Mouse (Mus musculus) testis, postnatal 14 days (tissue): ENCODE results near the gene Lsp1.

Source experiments
- DNase-seq: peaks from one replicate; pipeline ENCODE4 v3.0.0; 2021; ENCODE audit warnings: low spot score

Lsp1 gene

DNA sequence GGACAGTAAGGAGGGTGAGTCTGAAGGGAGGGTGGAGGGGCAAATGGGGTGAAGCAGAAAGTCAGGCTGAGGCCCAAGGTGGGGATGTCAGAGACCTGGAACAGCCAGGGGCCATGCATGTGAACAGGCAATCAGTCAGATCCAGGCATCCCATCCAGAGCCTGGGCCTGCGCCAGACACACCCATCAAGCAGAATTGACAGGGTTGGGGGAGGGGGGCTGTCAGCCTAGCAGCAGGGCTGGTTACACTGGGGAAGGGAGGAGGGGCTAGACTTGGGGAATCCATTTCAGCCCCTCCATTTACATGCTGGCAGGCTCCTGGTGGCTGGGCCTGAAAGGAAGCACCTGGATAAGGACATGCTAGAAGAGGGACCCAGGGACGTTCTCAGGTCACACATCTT lies 45.3 kb downstream of the Lsp1 start:
- DNase-seq = no peak

DNA sequence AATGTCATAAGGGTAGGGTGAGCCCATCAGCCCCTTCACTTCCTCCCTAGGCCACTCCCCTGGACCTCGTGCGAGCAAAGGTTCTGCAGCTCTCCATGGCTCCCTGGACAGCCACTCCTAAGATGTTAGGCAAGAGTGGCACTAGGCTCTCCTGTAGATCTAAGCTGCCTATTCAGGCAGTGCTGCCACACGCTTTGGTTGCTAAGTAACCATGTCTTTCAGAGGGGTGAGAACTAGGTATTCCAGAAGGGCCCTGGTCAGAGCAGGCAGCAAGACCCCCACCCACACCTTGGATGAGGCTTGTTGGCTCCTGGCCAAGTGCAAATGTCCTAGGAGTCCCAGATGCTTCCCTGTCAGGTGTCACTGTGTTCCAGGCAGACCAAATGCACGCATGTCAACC lies 45.9 kb downstream of the Lsp1 start:
- DNase-seq = no peak

DNA sequence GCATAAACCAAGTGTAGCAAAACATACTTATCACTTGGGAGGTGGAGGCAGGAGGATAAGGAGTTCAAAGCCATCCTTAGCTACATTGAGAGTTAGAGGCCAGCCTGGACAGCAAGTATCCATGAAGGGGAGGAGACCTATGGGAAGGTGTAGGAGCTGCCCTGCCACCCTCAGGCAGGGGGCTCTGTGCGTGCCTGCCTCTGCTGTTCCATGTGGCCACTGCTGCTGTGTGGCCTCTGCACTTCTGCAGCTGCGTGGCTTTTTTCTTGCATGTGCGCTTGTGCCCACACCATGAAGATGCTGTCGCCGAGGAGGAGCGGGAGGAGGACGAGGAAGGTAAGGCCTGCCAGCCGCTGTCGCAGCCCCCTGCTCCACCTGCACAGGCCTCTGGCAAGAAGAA lies 46.8 kb downstream of the Lsp1 start:
- DNase-seq = no peak

DNA sequence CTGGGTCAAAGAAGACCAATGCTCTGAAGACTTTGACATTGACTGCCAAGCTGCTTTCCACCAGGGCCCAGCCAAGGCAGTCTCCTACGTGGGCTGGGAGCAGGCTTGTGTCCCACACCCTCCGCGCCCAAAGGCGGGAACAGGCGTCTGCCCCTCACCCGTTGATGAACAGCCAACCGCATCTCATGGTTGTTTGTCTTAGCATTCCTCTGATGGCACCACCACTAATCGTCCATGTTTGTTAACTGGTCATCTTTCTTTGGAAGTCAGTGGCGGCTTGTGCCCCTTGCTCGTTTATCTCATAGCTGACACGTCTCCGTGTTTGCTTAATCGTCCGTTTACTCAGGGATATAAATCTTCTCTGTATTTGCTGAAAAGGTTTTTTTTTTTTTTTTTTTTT lies 48.9 kb downstream of the Lsp1 start:
- no peak for DNase-seq

DNA sequence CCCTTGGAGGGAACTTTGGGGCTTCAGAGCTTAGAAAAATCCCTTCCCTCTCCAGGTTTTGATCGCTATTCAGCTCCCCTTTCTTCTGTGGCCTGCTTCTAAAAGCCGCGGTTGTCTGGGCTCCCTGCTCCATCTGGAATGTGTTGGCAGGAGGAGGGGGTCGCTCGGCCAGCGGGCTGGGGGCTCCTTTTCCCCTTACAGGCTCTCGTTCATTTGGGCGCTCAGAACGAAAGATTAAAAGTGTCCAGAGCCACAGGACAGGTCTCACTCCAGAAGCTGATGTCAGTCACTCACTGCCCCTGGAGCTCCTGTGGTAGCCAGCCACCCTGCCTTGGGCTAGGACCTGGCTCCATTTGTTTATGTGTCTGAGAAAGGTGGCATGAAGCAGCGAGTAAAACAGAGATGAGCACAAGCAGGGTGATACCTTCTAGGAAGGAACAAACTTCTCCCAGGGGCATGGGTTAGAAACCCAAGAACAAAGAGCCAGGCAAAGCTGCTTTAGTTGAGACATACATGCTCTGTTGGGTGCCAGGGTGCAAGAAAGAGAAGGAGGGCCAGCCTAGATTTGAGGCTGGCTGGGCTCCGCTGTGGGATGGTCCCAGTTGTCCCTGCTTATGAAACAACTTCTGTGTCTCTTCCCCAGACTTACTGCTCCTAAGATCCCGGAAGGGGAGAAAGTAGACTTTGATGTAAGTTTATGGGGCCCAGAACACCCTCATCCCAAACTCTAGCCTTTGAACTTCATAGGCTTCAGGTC lies 49.6 kb downstream of the Lsp1 start:
- no peak for DNase-seq

DNA sequence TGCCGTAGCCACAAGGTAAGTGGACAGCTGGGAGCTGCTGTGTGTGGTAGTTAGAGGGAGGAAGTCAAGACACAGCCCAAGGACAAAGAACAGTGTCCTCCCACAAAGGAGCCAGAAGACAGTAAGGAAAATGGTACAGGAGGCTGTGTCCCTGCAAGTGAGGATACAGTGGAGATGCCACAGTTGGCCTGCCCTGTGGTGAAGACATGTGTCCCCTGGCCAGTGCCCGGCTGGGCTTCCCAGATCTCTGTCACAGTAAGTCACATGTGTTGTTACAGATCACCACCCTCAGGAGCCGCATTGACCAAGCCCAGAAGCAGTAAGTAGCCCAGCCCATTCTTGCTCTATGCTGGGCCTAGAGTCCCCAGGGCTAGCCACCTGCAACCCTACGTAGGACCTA lies 53.4 kb downstream of the Lsp1 start:
- DNase-seq = no peak

DNA sequence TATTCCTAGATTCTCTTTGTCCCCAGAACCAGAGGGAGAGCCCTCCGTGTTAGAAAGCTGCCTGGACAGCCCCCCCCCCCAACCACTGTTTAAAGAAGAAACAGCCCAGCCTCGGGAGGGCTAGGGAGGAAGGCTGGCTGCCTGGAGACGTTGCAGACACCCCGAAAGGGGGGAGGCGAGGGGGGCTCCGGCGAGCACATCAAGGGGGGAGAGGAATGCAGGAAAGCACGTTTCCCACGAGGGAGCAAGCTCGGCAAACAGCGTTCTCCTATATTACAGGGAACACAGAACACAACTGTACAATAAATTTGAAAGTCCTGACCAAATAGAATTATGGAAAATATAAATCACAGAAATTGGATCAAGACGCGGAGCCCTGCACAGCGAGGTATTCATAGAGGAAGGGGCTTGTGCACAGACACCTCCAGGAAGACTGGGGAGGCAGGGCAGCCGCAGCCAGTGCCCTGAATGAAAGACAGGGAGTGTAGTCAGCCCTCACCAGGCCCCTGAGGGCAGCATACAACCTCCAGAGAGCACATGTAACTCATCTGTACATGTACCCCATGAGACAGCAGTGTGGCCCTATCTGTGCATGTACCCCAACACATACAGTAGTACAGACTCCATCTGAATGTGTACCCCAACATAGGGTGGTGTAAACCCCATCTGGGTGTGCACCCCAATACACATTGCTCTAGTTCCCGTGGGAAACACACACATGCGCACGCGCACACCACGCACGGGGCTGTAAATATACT lies 55.8 kb downstream of the Lsp1 start:
- DNase-seq = no peak

DNA sequence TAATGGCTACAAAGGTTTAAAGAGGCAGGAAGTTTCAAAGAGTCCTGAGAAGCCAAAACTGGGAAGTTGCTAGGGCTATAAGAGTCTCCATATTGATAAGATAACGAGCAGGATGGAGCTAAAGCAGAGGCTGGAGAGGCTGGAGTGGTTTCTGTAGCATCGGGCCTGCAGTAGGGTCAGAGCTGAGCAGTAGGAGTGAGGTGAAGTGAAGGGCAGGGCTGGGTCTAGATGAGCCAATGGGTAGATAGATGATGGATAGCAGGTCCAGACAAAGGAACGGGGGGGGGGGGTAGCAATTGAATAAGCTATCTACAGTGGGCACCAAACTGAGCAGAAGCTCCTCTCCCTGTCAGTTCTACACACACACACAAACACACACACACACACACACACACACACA lies 56.9 kb downstream of the Lsp1 start:
- DNase-seq = no peak

DNA sequence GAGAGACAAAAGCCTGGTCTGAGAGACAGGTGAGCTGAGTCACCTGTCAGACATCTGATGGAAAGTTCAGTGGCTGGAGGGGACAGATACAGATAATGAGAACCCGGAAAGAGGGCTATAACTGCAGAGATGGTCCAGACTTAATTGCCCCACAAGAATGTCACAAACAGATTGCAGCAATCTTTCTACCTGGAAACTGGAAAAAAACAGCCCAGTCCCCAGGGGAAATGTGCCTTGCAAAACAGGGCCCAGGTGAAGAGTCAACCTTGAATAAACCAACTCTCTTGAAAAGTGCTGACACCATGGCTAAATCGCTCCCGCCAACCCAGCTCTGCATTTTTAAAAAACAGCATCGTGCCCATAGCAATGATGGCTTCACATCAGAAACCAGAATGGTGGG lies 59.7 kb downstream of the Lsp1 start:
- DNase-seq = no peak

DNA sequence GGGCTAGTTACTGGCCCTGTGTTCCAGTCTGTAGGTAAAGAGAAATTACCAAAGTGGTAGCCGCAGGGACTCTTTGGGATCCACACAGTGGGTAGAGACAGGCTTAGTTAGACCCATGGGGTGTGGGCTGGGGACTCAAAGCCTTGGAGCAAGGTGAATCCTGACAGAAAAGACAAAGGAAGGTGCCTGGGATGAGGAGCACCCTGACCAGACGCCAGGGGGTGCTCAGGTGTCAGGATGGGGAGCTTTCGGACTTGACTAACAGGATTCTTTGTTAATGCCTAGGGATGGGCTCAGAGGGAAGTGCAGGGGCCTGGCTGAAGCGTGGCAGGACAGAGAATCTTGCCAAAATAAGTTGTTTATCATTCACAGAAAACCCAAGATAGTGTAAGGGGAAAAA lies 61.7 kb downstream of the Lsp1 start:
- DNase-seq = no peak

DNA sequence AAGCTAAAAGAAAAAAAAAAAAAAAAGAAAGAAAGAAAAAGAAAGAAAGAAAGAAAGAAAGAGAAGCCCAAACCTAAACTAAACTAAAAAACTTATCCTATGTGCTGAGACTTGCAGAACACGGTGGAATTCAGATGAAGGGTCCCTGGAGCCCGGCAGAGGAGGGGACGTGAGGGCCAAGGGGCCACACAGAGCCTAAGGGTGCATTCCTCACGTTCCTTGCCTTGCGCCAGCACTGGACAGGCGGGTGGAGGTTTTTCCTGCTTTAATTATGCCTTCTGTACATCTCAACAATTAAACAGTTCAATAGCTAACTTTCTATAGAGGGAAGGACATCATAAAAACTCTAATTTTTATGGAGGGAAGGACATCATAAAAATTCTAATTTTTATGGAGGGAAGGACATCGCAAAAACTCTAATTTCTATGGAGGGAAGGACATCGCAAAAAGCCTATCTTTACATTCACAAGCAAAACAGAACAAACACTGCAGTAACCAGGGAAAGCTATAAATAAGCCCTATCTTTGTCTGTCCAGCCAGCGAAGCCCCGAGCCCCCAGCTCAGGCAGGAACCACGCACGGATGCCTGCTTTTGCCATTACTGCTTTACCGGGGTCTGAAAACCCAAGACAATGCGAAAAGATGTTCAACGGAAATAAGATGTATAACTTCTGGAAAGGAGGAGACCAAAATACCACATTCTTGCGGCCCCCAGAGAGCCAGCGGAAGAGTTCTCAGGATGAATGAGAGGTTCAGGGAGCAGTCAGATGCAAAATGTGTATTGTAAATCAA lies 62.8 kb downstream of the Lsp1 start:
- no peak for DNase-seq

DNA sequence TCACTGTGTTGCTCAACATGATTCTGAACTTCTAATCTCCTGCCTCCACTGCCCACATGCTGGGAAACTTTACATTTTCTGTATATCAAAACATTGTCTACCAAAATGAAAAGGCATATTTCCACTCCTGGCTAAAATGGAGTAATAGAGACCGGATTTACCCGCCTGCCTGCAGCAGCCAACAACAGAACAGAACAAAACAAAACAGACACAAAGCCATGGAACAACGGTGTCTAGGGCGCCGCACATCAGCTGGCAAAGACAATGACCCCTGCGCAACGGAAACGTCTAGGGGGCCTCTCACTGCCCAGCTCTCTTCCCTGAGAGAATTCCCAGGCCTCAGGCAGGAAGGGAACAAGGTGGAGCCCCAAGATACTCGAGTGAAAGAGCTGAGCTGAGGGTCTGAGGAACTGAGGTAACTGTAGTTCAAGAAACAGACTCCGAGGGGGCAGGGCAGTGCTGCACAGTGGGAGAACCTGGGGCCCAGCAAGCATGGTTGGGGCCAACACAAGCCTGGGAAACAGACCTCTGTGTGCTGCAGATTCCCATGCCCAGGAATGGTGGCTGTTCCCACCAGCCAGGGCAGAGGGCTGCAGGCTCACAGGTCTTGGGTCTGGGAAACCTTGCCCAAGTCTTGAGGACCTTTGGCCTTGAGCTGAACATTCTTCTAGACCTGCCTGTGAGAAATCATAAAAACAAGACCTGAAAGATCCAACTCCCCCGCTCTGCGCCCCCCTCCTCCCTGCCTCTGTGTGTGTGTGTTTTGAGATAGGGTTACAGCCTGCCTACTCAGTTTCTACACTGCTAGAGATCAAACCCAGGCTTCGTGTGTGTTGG lies 65.0 kb downstream of the Lsp1 start:
- DNase-seq = no peak

DNA sequence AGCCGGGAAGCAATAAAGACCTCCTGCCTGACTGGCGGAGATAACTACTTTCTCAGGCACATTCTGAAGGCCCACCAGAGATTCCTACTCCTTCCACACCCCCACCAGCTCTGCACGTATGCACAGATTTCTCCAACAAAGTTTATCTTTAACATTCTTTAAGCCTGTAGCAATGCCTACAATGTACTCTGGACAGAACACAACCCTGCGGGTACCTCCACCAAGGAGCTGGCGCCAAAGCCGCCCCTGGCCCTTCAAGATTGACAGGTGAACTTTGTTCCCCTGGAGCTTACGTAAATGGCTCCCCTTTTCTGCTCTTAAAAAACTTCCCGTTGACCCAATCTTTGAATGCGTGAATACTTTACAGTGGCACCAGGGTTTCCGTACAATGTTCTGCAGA lies 68.7 kb downstream of the Lsp1 start:
- DNase-seq = no peak

DNA sequence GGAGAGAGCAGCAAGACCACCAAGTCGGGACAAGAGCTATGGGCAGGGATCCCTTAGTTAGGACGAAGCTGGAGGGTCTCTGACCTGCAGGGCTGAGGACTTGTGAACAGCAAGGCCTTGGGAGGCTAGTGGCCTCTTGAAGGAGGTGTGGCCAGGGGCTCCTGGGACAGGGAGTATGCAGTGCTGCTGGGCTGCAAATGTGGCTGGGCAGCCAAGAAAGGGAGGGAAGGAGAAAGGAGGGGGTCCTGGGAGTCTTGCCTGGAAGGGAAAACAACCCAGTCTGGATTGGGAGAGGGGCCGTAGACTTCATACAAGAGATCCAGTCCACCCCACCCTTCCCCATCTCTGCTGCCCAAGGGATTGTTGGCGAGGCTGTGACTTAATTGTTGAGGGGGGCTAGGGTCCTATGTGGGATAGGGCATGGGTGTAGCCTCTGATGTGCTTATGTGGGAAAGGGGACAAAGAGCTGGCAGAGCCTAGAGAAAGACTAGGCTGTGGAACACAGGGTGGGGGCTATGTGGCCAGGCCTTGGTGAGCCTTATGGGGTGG lies 71.4 kb downstream of the Lsp1 start:
- DNase-seq = peak; percentile 34

DNA sequence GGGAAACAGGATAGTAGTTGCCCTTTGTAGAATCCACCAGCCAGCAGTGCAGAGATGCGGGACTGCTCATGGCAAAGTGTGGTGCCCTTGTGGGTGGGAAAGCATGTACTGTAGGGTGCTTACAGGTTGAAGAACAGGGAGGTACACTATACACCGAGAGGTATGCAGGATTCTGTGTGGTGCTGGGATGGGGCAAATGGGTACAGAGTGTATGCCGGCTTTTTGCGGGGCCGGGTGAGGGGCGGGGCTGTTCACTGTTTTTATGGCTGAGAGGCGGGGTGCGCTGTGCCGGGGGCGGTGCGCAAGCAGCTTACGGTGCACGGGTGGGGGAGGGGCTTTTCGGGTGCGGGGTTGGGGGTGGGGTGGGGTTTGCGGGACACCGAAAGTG lies 72.1 kb downstream of the Lsp1 start, which contains the start of gene Mrpl23:
Gene Mrpl23 (plus strand): TSS at position 16 of the 388 bp plus-strand sequence.
- no peak for DNase-seq

DNA sequence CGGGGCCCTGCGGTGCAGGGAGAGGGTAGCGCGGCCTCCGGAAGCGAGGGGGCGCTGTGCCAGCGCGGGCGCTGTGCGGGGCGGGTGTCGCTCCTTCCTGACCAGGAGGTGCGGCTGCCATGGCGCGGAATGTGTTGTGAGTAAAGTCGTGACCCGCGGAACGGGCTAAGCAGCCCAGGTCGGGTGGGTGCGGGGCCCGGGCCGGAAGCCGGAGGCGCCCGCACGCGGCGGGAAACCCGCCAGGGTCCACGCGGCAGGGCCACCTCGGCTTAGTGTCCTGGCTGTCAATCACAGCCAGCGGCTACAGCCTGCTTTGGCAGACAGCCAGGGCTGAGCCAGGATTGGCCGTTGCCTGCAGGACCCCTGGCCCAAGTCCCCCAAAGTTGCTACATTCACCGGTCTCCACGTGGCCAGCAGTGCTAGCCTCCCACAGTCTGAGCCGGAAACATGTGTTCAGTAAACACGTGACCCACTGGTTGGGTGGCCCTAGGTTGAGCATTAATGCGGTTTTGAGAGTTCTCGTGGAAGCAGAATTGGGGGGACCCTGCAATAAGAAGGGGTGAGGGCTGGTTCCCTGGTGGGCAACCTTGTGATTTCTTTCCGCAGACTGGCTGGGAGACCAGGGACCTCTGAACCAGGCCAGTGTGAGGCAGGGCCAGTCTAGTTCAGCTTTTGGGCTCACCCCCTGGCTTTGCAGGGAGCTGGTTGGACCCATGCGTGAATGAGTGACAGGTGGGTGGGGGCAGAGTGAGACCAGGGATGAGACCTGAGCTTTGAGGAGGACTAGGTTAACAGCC lies 72.6 kb downstream of the Lsp1 start:
- peak; percentile 86 for DNase-seq

DNA sequence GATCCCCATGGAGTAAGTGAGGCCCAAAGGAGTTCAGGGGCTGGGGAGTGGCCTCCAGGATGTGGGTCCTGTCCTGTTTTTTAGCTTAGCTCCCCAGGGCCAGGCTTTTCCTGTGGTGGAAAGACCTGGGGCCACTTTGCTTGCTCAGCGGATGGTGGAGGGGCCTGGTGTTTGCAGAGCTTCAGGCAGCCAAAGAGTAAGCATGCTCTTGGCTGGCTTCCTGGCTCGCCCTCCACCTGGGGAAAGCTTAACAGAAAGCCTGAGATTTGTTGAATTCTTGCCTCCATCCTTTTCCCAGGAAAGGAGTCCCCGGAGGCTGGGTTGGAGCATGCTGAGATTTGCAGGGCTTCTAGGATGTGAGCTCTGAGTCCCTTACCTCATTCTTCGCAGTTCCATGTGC lies 74.5 kb downstream of the Lsp1 start:
- no peak for DNase-seq

DNA sequence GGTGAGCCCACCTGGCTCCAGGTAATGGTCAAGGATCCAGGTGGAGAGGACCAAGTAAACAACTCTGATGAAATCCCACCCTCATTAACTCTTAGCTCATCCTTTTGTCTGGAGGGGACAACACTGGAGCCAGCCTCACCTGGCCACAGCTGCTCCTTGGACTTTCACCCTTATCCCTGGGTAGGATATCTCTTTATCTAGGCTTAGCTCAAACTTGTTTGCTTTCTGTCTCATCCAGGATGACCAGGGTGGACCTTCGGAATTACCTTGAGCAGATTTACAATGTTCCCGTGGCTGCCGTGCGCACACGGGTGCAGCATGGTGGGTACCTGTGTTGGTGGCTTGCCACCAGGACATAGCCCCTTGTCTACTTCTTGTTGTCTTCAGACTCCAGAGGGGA lies 75.2 kb downstream of the Lsp1 start:
- no peak for DNase-seq

DNA sequence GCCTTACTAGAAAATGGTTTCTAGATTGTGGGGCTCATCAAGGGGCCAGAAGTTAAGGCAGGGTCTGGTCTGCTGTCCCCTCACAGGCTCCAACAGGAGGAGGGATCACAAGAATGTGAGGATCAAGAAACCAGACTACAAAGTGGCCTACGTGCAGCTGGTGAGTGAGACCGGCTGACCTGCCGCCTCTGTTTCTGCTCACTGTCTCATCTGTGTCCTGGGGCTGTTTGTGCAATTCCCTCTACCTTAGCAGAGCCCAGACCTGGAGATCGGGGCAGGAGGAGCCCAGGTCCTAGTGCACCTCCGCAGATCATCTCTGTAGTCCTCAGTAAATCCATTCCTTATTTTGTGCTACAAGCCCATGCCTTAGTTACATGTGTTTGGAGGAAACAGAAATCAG lies 76.6 kb downstream of the Lsp1 start:
- DNase-seq = no peak

DNA sequence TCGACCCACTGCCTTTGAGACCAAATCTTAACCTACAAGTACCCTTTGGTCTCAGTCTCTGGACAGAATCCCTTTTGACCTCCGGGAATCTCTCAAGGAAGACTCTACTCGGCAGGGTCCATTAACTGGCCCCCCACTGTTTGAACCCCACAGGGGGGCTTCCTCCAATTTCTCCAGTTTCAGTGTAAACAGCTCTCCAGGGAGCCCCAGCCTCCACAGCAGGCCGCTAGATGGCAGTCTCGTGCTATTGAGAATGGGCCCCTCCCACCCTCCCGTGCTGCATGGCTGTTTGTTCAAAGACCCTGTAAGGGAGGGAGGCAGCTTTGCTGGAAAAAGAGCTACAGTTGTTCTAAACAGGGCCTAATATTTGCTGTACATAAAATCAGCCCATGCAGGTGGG lies 77.3 kb downstream of the Lsp1 start:
- DNase-seq = peak; percentile 29

DNA sequence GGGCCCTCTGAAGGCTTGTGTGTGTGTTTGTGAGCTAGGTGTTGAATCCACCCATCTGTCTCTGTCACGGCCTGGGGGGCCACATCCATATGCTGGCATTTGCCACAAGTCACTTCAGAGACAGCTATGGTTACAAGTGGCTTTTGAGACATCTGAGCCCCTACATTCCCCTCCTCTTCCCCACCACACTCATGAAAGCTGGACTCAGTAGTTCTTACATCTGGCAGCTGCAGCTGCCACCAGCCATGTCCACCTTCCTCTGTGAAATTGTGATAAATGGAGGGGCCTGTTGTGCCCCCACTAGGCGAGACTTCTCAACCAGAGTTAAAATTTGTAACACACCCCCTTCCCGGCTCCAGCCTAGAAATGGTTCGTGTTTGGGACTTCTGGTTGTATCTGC lies 77.7 kb downstream of the Lsp1 start:
- DNase-seq = no peak
